Comparison of ENCODE assay signal across 23 mouse cellular contexts in genomic region chr12:117776841-117777240, GRCm38 (mm10). TPM values are rescaled to one million over a fixed set of nuclear protein-coding genes. Genes with fewer than 3 reads are reported as not detected.
DNase-seq lines count a peak whose midpoint lies in the region; ATAC-seq and TF ChIP-seq lines count a peak whose summit lies in the region.
"Had no signal": no experiment of that assay in that cellular context is flagged by ENCODE, and none has a peak within 500 bp of the region (broad histone marks: within the 10 kb centered on the region; RNA-seq: fewer than 3 reads in every experiment).

No protein-coding gene starts in this region.

- no peak overlapping the region for H3K27ac ChIP-seq in liver, adult 2 months (replicated peaks; ENCODE audit: insufficient read depth, low read depth, low read length)
- no peak overlapping the region for H3K27ac ChIP-seq in liver, embryonic 12.5 days
- no peak overlapping the region for H3K27ac ChIP-seq in midbrain, embryonic 11.5 days (ENCODE audit: low read depth, low read length)

- TF ChIP-seq CTCF in liver, adult 2 months (IDR thresholded peaks at IDR 0.05; ENCODE audit: low read depth, low read length): no peak

- WGBS in liver, adult 2 months: 39% methylated on average over 5 of the region's 5 CpGs
- WGBS in liver, embryonic 12.5 days (ENCODE audit: insufficient replicate concordance): 40% methylated on average over 5 of the region's 5 CpGs
- 71% methylated on average over 5 of the region's 5 CpGs for WGBS in midbrain, embryonic 11.5 days

- H3K27me3 ChIP-seq in liver, adult 2 months (ENCODE audit: control insufficient read depth, insufficient read depth, low read length): no peaks in the 10 kb centered on the region
- H3K27me3 ChIP-seq in liver, embryonic 12.5 days (replicated peaks): no peaks in the 10 kb centered on the region
- H3K27me3 ChIP-seq in midbrain, embryonic 11.5 days (ENCODE audit: control insufficient read depth, insufficient read depth, low read length): no peaks in the 10 kb centered on the region
- H3K27me3 ChIP-seq: CH12.LX had no signal

- H3K4me3 ChIP-seq in liver, adult 2 months (ENCODE audit: insufficient read depth, low read depth, low read length): no peak overlapping the region
- H3K4me3 ChIP-seq in liver, embryonic 12.5 days: no peak overlapping the region
- no peak overlapping the region for H3K4me3 ChIP-seq in midbrain, embryonic 11.5 days (ENCODE audit: low read depth, low read length)

- no peak overlapping the region for H3K4me2 ChIP-seq in liver, embryonic 12.5 days
- H3K4me2 ChIP-seq in midbrain, embryonic 11.5 days: no peak overlapping the region

- 0 out of 2 replicates have a peak, but pooled peaks cover 4% of the 10 kb centered on the region for H3K9me3 ChIP-seq in liver, embryonic 12.5 days (replicated peaks)
- H3K9me3 ChIP-seq in midbrain, embryonic 11.5 days (ENCODE audit: control insufficient read depth, low read length): no peaks in the 10 kb centered on the region

- no peak overlapping the region for H3K9ac ChIP-seq in liver, adult 2 months (ENCODE audit: low read depth, low read length)
- H3K9ac ChIP-seq in liver, embryonic 12.5 days: no peak overlapping the region
- no peak overlapping the region for H3K9ac ChIP-seq in midbrain, embryonic 11.5 days (ENCODE audit: low read length)

- no peak for TF ChIP-seq POLR2A in liver, adult 2 months (IDR thresholded peaks at IDR 0.05; ENCODE audit: extremely low read depth, insufficient read depth, low read length)

- H3K4me1 ChIP-seq in liver, adult 2 months (ENCODE audit: control insufficient read depth, insufficient read depth, low read length): peaks cover 10% of the 10 kb centered on the region
- H3K4me1 ChIP-seq in liver, embryonic 12.5 days: no peaks in the 10 kb centered on the region
- H3K4me1 ChIP-seq in midbrain, embryonic 11.5 days (ENCODE audit: control insufficient read depth, insufficient read depth, low read length): no peaks in the 10 kb centered on the region

- H3K36me3 ChIP-seq in liver, adult 2 months (ENCODE audit: control insufficient read depth, insufficient read depth, low read length): no peaks in the 10 kb centered on the region
- H3K36me3 ChIP-seq in liver, embryonic 12.5 days: no peaks in the 10 kb centered on the region
- H3K36me3 ChIP-seq in midbrain, embryonic 11.5 days (ENCODE audit: control insufficient read depth, insufficient read depth, low read length): no peaks in the 10 kb centered on the region
- H3K36me3 ChIP-seq: G1E had no signal

- H3K79me2 ChIP-seq in liver, adult 2 months (ENCODE audit: control insufficient read depth, insufficient read depth, low read length): no peaks in the 10 kb centered on the region

- ATAC-seq in liver, embryonic 12.5 days: no peak
- ATAC-seq in midbrain, embryonic 11.5 days (ENCODE audit: low FRiP score): no peak
- ATAC-seq: activated CD4-positive, CD25-positive, alpha-beta regulatory T cell, adult 4 months; CD4-positive, CD25-positive, alpha-beta regulatory T cell, adult 4 months; Patski had no signal

- peak; percentile 48 for DNase-seq in heart, adult 11 months
- DNase-seq in heart, adult 8-10 months (ENCODE audit: low spot score): no peak
- DNase-seq in liver, adult 2 months (ENCODE audit: extremely low read depth, low read depth, low spot score): peak; percentile 53
- peak; percentile 77 for DNase-seq in retina, postnatal 1 day
- no peak for DNase-seq in retina, embryonic 14.5 days (ENCODE audit: low spot score)
- DNase-seq in Muller cell, postnatal 12 days (ENCODE audit: inconsistent ontology term): peak; percentile 73
- no peak for DNase-seq in midbrain, embryonic 11.5 days (ENCODE audit: low spot score, missing footprints)
- DNase-seq: adrenal gland, adult 2 months; adrenal gland, adult 8-10 months; adrenal gland, postnatal 10 days; adrenal gland, postnatal 14 days; adrenal gland, postnatal 25 days; adrenal gland, postnatal 36 days; B cell, adult 2 months; cerebellum, adult 11 months; cerebellum, adult 11-12 months; cerebellum, adult 18-20 months had no signal

RNA-seq across cellular contexts. Expression of gene Cdca7l, which starts 27.2 kb away (rescaled TPM):
- under 1 TPM in 3 of 4 experiments, not detected in 1; 0.25 to 0.43 (median 0.35) TPM for total RNA-seq in heart, adult 8-10 months (2022)
- 0.65 and 1.3 TPM in 2 replicates for total RNA-seq in liver, adult 2 months (2014; rRNA removed)
- 0.10 and 0.18 TPM in 2 replicates for polyA plus RNA-seq in liver, adult 2 months (2012; rRNA removed)
- 34.8 and 35.2 TPM in 2 replicates for polyA plus RNA-seq in liver, embryonic 12.5 days (2016; fragmentation: Nextera tagmentation; extraction: Ambion mirVana)
- polyA plus RNA-seq in midbrain, embryonic 11.5 days (2014; fragmentation: Nextera tagmentation; extraction: Ambion mirVana): 41.2 and 45.2 TPM in 2 replicates

Comparison
In these comparisons a context has a peak if more than half of its experiments do, and no peak if none do; other contexts are left out.
1. DNase-seq: peak in heart, adult 11 months (single experiment), liver, adult 2 months (single experiment), retina, postnatal 1 day (single experiment) and Muller cell, postnatal 12 days (single experiment); none in heart, adult 8-10 months (single experiment), retina, embryonic 14.5 days (single experiment) and midbrain, embryonic 11.5 days (single experiment).
2. RNA of gene Cdca7l, which starts 27.2 kb away (polyA plus RNA-seq): 41.2 to 45.2 TPM in midbrain, embryonic 11.5 days and 34.8 to 35.2 TPM in liver, embryonic 12.5 days; 0.10 to 0.18 TPM in liver, adult 2 months; every median in the first group is over 10 times any median in the second.